Mouse (Mus musculus): ENCODE data around the gene Ppp1r15b. TPM values are rescaled to one million over a fixed set of nuclear protein-coding genes. Genes with fewer than 3 reads are reported as not detected.

The Ppp1r15b gene
- total RNA-seq, 2 experiments from 2014 or later = 83.1 to 108 TPM

DNA sequence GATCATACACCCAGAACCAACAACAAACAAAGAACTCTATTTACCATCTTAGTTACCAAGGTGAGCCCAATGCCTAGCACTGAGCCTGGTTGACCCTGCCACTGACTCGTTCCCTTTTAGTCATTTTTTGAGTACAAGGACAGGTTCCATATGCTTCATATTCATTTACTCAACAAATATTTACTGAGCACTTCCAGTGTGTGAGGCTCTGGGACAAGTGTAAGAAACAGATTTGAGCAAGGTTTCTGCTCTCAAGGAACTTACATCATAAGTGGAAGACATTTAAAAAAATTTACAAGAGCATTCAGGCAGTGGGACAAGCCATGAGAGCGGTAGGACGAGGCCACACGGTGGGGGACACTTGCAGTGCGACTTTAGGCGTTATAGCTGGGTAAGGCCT lies 24.3 kb downstream of the Ppp1r15b start:
- DNase-seq = no peak

DNA sequence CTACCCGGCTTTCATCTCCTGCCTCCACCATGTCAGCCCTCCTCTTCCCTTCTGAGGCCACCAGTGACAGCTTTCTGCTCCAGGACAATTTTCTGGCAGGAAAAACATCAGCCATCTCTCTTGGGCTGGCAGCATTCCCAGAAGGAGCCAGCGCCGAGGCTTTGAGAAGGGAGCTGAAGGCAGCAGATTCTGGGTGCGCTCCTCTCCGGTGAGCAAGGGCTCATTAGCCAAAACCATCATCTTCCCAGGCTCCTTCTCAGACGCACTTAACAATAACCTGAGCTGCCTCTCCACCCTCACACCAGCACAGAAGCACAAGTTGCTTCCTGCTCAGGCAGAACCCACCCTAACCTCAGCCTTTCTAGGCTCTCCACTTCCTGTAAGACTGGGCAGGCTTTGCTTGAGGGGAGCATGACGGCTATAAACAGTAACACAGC lies 28.2 kb downstream of the Ppp1r15b start:
- peak; percentile 69 for DNase-seq

DNA sequence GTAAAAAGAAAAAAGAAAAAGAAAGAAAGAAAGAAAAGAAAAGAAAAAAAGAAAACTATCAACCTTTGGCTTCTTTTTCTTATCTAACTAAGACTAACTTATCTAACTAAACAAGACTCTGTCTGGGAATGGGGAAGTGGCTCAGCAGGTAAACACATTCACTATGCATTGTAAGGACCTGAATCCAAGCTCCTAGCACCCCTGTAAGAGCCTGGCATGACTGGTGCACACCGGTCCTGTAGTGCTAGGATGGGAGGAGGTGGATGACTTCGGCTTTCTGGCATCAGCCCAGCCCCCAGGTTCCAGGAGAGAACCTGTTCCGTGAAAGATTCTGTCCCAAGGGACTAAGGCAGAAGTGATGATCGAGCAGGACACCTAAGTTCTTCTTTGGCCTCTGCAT lies 30.6 kb downstream of the Ppp1r15b start:
- no peak for DNase-seq

DNA sequence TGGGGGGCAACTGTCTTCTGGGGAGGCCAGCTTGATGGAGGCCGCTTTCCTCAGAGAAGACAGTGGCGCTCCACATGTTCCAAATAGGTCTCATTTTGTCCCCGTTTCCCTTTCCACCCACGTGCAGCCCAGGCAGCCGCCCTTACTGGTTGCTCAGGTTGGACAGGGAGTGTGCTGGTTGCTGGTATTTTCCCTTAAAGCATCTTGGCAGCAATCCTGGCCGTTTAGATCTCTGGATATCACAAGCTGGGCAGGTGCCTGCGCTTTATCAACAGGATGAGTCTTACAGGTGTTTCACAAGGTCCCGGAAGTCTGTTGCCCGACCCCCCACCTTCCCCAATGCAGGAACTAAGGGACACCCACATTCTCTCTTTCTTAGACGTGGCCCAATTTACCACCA lies 31.1 kb downstream of the Ppp1r15b start:
- no peak for DNase-seq

DNA sequence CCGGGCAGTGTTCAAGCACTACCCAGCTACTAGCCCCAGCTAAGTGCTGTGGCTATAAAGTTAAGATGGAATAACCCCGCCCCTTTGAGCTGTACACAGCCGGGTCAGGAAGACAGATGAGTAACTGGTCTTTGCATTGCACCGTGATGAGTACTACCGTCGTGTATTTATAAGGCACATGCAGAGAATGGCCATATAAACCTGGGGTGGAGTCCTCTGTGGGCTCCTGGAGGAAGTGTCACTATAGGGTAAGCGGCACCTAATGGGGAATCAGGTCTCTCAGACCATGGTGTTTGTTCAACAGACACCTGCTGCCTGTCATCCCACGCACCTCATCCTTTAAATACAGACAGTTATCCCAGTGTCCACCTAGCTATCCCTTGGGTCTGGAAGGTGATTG lies 32.0 kb downstream of the Ppp1r15b start:
- DNase-seq = no peak

DNA sequence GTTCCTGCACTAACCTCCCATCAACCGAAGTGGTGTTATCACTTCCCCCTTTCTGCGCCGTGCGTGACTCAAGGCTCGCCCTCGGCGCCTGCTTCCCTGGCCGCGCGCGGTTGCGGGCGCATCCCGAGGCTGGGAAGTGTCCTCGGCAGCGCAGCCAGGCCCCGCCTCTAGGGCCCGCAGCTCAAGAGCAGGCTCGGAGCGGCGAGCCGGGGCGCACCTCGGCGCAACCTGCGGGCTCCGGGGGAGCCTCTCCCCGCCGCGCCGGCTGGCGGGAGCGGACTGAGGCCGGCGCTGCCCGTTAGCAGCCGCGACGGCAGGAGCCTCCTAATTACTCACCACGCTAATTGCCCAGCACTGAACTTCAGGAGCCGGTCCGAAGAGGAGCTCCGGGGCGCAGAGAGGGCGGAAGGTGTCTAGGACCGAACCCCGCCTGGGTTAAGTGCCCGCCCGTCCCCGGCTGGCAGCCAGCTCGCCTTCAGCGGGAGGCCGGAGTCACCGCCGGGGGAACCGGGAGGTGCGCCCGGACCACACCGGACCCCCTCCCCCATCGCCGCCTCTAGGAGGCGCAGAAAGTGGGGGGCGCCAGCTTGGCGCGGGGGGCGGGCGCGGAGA lies 33.0 kb downstream of the Ppp1r15b start, which contains the start of gene Plekha6:
Plekha6 (plus strand) TSS at position 391 of the 612 bp plus-strand sequence.
- peak; percentile 62 for DNase-seq

DNA sequence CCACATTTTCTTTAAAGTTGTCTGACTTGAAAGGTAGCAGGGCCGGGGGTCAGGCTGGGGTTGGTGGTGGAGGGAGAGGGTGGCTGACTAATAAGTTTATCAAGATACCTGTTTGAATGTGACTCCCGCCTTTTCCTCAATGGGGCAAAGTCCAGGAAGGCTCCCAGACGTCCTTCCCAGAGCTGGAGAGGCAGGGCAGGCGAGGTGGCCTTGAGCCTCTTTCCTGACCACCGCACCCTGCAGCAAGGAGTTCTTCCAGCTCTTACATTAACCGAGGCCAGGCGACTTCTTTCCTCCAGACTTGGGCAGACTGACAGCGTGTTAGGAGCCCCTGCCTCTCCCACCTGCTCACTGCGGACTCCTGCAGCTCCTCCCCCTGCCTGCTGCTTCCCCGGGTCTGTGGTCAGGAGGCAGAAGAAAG lies 33.7 kb downstream of the Ppp1r15b start:
- DNase-seq = peak; percentile 37

DNA sequence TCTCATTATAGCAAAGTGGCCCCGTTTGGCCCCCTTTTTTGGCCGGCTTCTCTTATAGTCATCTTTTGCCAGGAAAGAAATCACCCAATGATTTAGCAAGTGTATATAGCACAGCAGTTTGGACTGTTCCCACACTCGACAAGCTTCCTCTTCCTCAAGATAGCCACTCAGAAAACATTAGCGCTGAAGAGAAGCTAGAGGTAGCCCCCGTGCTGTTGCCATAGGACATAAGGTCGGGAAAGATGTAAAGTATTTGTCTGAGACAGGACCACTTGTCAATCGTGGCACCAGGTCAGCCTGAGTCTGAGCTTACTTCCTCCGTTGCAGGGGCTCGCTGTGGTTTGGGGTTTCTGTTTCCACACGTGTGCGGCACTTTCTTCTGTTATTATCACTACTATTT lies 34.2 kb downstream of the Ppp1r15b start:
- no peak for DNase-seq

DNA sequence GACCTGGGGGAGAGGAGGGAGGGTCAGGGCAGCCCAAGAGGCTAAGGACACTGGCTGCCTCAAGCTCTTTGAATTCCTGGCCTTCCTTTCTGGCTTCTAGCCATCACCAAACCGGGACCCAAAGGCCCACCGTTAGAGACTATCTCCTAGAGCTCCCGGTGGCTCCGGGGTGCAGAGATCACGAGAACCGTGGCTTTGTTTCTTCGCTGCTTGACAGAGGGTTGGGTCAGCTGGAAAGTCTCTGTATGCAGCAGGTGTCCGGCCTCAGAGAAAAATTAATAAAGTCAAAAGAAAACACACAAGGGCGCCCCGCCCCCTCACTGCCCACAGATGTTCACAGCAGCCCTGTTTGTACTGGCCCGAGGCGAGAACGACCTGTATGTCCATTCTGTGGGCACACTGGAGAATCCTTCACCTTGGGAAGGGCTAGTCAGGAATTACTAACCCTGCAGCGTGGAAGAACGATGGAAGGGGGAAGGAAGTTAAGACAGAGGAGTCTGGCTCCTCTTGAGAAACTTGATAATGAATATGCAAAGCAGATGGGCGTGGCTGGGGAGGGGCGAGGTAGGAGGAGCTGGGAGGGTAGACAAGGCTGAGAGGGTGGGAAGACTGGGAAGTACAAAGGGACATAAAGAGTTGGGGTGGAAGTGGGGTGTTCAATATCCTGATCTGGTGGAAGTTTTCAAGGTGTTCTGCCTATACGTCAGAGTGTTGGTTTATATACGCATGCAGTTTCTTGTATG lies 37.5 kb downstream of the Ppp1r15b start:
- no peak for DNase-seq

DNA sequence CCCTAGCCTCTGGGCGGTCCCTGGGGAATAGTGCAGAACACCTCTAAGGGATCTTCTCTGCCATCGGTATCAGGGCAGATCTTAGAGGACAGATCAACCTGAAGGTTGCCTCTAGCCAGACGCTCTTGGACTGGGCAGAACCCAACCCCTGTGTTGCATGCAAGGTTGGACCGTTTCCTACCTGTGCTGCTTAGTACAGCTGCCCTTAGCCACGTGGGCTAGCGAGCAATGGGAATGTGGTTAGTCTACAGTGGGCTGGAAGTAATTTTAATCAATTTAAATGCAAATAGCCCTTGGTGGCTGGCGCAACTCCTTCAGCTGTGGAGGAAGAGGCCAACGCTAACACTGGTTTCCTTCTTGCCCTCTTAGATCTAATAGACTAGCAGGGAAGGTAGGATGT lies 39.3 kb downstream of the Ppp1r15b start:
- no peak for DNase-seq

DNA sequence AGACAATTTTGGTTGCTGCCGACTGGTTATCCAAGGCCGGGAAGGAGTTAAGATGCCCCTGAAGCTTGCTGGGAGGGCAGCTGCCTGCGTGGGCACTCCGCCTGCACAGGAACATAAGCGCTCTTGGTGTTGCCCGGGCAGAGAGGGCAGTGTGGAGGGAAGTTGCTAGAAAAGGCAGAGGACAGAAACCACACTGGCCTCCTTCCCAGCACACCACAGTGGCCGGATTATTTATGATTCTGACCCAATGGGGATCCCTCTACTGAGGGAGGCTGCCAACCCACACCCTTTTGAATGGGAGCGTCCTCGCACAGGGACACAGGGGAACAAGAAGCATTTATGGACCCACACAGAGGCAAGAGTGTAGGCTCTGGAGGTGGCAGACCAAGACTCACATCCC lies 40.4 kb downstream of the Ppp1r15b start:
- peak; percentile 10 for DNase-seq

DNA sequence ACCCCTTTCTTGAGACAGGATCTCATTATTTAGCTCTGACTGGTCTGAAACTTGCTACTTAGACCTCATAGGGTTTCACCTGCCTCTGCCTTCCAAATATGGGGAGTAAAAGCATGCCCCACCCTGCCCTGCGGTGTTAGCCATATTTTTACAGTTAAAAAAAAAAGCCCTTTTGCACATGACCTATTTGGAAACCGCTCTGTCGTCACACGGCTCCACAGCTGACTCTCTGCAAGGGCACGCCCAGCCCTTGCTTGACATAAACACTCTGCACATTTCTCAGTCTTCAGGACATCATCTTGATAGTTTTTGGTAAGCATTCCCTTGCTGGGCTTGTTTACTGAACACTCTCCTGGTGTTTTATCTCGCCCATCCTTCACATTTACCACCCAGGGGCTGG lies 44.2 kb downstream of the Ppp1r15b start:
- no peak for DNase-seq

DNA sequence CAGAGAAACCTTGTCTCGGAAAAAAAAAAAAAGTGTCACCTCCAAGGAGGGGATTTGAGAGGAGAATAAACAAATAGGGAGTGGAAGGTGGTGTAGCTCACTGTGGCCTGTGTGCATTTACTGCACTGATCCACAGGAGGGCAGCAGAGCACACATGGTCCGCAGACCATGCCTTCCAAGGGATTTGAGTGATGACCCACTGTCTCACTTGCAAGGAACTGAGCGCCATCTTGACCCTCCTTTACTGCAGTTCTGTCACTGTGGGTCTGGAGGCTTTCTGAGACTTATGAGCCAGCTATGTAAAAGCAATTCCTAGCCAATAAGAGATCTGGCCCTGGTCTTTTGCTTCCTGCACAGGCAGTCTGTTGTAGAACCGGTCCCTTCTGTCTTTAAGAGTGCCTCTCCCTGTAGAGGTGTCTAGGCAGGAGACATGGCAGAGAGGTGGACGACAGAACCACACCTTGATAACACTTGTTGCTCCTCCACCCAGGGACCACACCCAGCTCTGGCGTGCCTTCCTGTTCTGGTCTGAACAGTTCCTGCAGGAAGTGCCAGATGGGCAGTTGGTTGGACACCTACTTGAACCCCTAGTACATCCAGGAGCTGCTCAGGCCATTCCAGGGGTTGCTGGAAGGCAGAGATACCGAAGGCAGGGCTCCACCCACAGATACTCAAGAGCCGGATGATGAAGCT lies 46.7 kb downstream of the Ppp1r15b start:
- peak; percentile 76 for DNase-seq

DNA sequence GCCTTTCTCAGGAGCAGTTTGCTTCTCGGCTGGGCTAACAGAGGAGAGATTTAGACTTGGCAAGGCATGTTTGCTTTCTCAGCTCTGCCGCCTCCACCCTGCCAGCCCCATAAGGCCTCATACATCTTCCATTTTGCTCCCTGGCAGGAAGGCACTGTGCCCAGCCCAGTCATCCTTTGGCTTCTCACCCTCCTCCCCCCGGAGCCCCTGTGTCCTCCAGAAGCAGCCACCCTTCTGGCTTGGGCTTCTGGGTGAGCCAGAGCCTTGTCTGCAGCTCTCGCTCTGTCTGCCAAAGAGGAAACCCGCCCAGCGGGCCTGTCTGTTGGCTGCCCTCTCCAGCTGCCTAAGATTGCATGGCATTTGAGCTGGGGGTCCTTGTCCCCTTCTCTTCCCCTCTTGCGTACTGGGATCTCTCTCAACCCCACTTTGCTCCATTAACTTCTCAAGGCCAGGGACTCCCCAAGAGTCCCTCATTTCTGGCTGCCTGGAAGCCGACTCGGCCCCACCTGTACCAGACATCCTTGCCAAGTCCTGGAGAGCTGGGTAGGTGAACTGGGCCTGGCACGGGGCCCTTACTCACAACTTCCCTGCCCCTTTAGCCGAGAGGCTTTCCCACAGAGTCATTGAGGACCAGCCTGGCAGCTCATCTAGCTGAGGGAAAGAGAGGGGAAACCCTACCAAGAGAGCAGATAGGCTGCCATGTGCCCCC lies 47.9 kb downstream of the Ppp1r15b start:
- no peak for DNase-seq

DNA sequence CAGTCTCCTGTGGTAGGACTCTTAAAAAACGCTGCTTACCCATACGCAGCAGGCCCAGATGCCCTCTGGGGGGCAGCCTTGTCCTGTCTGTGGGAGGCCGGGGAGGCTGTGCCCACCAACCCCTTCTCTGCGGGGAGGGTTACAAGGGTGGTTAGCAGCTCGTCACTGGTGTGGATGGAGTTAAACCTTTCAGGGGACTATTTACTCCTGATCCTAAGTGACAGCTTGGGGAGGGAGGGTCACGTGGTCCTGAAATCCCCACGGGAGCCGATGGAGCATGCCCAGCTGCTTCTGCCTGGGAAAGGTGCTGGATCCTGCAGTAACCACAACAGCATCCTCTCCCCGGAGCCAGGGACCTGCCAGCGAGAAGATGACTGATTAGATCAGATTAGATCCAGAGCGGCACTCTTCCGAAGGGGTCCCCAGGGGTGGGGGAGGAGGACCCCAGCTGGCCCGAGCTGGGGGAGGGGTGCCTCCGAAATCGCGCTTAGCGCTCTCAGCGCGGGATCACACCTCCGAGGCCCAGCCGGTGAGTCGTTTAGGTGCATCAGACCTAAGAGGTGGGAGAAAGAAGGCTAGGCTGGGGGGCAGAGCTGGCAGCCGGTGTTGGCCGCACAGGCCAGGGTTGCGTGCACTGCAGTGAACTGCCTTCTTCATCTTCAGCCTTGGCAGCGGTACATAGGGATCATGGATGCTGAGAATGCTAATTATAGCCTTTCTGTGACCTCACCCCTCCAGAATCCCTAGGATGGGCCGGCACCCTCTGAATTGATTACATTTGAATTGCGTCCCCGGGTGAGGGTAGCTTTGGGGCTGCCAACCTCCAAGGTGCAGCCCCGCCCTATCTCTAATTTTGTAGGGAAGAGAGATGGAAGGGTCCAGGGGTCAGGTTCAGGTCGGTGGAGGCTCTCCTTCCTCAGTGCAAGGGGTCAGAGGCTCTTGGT lies 50.4 kb downstream of the Ppp1r15b start:
- DNase-seq = peak; percentile 83

DNA sequence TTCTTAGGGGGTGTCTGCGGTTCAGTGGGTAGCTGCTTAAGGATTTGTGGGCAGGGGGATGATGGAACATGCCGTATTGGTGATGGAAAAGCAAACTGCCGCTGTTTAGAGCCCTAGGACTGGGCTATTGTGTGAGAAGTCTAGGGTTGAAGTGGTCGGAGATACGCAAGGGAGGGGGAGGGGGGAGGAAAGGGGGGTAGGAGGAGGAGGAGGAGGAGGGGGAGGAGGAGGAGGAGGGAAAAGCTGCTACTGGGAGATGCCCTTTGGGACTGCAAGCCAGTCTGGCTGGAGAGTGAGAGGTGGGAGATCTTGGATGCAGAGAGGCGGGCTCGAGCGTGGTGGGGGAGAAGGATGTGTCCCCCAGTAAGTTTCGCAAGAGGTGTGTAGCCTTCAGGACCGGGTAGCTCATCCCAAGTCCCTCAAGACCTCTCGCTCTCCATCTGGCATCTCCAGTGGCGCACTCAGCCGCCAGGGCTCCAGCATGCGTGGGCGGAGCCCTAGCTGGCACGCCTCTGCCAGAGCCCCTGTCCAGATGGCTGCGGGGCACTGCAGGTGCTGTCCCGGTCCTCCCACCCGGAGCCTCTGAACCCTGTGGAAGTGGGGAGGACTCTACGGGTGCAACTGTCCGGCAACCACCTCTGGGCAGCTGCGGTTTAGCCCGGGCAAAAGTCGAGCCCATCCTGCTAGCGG lies 51.2 kb downstream of the Ppp1r15b start:
- peak; percentile 62 for DNase-seq

DNA sequence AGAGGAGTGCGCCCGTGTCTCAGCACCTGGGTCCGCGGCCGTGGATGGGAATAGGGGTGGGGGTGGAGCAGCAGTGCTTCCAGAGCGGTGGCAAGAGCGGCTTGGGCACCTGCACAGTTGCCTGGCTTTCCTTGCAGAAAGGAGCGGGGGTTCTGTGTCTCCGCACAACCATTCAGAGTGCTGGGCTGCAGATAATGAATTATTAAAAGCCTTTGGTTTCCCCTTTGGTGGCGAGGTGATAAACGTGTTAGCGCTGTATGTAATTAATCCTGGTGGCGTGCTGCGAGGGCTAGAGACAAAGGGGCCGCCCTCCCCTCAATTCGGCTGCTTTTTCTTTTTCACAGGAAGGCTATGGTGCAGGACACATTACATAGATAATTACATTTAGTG lies 51.8 kb downstream of the Ppp1r15b start:
- DNase-seq = no peak

DNA sequence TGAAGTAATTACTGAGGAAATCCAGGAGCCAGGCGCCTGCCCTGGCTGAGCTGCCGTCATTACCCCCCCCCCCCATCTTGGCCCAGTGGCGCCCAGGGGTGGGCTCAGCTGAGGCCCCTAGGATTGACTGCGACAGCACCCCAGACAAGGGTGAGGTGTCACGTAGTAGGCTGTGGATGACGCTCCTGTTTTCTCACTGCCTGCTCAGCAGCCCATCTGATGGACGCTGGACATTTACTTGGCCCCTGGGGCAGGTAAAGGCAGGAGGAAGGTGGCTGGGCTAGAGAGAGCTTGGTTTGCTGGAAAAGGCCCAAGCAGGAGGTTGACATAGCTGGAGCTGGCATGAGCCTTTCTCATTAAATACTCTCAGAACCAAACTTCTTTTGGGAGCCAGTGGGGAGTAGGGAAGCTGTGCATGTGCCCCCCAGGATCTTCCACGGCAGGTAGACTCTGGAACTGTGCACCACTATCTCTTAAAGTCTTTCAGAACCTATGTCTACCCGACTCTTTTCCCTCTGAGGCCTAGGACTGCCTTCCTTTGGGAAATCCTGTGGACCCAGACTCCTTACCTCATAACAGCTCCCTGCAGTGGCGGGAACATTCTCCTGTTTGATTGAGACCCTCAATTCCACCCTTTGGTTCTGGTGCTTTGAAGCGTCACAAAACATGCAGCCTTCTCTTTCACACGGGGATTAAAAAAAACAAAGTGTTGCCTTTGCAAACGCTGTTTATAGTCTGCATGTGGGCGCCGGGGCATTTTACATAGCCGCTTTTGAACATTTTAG lies 52.4 kb downstream of the Ppp1r15b start:
- DNase-seq = no peak

DNA sequence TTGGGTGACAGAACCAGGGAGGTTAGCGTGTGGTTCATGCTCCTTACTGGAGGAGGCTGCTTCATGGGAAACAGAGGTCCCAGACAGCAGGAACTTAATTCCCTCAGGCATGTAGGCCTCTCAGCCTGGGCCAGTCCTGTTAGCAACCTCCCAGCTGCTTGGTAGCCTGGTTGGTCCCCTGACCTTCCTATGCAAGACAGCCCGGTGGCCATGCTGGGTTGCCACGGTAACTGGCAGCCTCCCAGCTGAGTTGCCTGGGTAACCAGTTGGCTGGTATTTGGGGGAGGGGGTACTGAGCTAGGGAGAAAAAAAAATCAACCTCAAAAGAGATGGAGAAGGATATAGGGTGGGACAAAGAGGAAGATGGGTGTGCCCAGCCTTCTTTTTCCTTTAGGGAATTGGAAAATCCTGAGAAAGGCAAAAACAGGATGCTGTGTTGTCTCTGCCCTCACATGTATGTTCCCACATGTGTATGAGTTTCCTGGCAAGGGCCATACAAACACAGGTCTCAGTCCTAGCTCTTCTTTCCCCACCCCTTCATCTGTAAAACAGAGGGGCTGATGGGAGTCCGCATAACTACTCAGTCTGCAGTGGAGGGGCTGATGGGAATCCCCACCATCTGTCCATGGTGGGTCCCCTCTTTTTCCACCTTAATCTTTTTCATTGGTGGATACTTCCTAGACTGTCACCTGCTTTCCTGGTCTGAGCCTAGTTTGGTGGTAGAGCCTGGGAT lies 57.2 kb downstream of the Ppp1r15b start:
- peak; percentile 37 for DNase-seq
